Mouse (Mus musculus) liver, embryonic 14.5 days (tissue): ENCODE measurements at regions not wholly inside any gene's neighbourhood (a gene's known extent, or its start where the extent isn't known, plus 50 kb on each side); places are given as distances from the start of the nearest gene placed in this dataset.
"Not testable (repeated sequence)": the region's sequence is repeated elsewhere in the genome, so short reads cannot be mapped to it uniquely, and the experiment has no call there.

Experiments
- ATAC-seq: fragments of 200-750 bp; cut with Nextera tagmentation; 2 replicates; pipeline ENCODE4 v1.8.0; 2017; ENCODE audit warnings: moderate number of reproducible peaks, mild to moderate bottlenecking, moderate library complexity; ENCODE audit not compliant: insufficient read depth
- DNase-seq, 3 experiments: peaks; one replicate each; pipeline ENCODE4 v3.0.0-alpha.2; 2012 to 2013; ENCODE audit warnings: low read depth in 3 of 3, low spot score in 3 of 3
- H3K27ac ChIP-seq: fragments of 300-500 bp; sonication (generic); 2 replicates; pipeline ENCODE4 v1.5.1; 2014; ENCODE audit warnings: moderate library complexity, mild to moderate bottlenecking, control low read depth, inconsistent platforms
- H3K27me3 ChIP-seq: fragments of 300-500 bp; sonication (generic); 2 replicates; pipeline ENCODE4 v1.6.1; 2014; ENCODE audit warnings: mild to moderate bottlenecking, low read length, moderate library complexity; ENCODE audit not compliant: control insufficient read depth, insufficient read depth
- H3K36me3 ChIP-seq: fragments of 300-500 bp; sonication (generic); replicated peaks from 2 replicates; pipeline ENCODE4 v1.6.1; 2014; ENCODE audit warnings: low read depth; ENCODE audit not compliant: control insufficient read depth, insufficient read depth
- H3K4me1 ChIP-seq, 2 experiments: fragments of 200-500 bp in 1 of 2; fragments of 300-500 bp in 1 of 2; sonication (generic) in 1 of 2; replicated peaks; 2 replicates each; pipeline ENCODE4 v1.6.1; 2012 to 2014; ENCODE audit warnings: antibody characterized with exemption in 1 of 2, inconsistent platforms in 1 of 2, low read length in 1 of 2; ENCODE audit not compliant: control insufficient read depth in 2 of 2, insufficient read depth in 2 of 2
- H3K4me2 ChIP-seq: fragments of 300-500 bp; sonication (generic); 2 replicates; pipeline ENCODE4 v1.6.1; 2014; ENCODE audit warnings: low read depth, mild to moderate bottlenecking, control low read depth, moderate library complexity
- H3K4me3 ChIP-seq, 2 experiments: fragments of 200-500 bp in 1 of 2; fragments of 300-500 bp in 1 of 2; sonication (generic) in 1 of 2; 2 replicates each; pipeline ENCODE4 v1.5.1; 2012 to 2014; ENCODE audit warnings: low read depth in 2 of 2, low read length in 2 of 2, mild to moderate bottlenecking in 2 of 2, control low read depth in 1 of 2, inconsistent platforms in 1 of 2, moderate library complexity in 1 of 2; ENCODE audit not compliant: insufficient read depth in 1 of 2
- H3K9ac ChIP-seq: fragments of 300-500 bp; sonication (generic); replicated peaks from 2 replicates; pipeline ENCODE4 v1.6.1; 2014; ENCODE audit warnings: mild to moderate bottlenecking, control low read depth, moderate library complexity
- H3K9me3 ChIP-seq: fragments of 300-500 bp; sonication (generic); 2 replicates; pipeline ENCODE4 v1.6.1; 2016; ENCODE audit warnings: low read length, mixed read lengths; ENCODE audit not compliant: control insufficient read depth
- CTCF ChIP-seq: IDR thresholded peaks from 2 replicates; pipeline ENCODE4 v1.5.1; 2016; ENCODE audit warnings: antibody characterized with exemption, low read depth, control low read depth
- EP300 ChIP-seq: IDR thresholded peaks from 2 replicates; pipeline ENCODE4 v1.6.1; 2016; ENCODE audit warnings: antibody characterized with exemption, low read depth
- WGBS: fragments of 180-500 bp; shearing (Covaris S2); extraction: QIAGEN DNeasy Blood & Tissue Kit; methylation state at CpG from one replicate; pipeline ENCODE4 v1.1.7; 2014; ENCODE audit not compliant: insufficient replicate concordance; 5-methylcytosine and 5-hydroxymethylcytosine counted together

DNA sequence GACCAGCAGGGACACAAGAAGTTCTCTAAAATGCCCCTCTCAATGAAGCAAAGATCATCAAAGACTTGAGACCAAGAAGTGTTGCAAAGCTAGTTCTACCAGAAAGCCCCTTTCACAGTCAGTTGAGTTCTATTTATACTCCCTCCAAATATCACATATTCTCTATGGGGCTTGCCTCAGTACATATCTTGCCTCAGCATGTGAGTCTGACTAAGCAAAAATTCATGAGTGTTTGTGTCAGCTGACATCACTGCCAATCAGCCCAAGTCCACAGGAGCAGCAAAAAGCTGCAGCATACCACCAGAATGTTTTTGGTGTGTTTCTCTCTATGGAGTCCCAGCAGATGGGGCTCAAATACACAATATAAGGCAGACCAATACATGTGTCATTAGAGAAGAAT, 631.6 kb downstream of the Rpia start:
- TF ChIP-seq EP300 (no peak), CTCF (no peak)
- H3K4me2 ChIP-seq: no peak overlapping the region
- no peak overlapping the region for H3K4me3 ChIP-seq
- H3K4me1 ChIP-seq: 0 out of 4 replicates have a peak, but pooled peaks cover 0 to 3% of the 10 kb centered on the region in 2 experiments
- no peaks in the 10 kb centered on the region for H3K9me3 ChIP-seq
- no peak overlapping the region for H3K9ac ChIP-seq
- H3K27me3 ChIP-seq: no peaks in the 10 kb centered on the region
- ATAC-seq (peak; percentile 74), DNase-seq (no peak)
- H3K27ac ChIP-seq: no peak overlapping the region
- H3K36me3 ChIP-seq: no peaks in the 10 kb centered on the region

DNA sequence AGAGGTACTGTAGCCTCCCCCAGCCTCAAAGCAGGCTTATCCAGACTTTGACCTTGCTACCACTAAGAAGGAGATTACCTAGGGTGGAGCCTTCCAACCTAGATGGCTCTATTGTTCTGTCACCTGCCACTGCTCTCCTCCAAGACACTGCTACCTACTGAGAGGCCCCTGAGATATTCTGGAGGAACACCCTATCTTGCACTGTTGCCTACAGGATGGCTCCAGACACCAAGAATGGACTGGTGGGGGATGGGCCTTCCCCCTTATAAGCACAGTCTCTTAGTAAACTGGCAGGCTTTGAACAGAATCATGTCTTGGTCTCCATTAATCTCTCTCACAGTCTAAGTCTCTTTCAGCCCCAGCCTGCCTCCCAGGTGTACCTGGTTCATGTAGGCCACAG, 636.3 kb downstream of the Rpia start:
- H3K4me3 ChIP-seq, H3K9me3 ChIP-seq, H3K9ac ChIP-seq, ATAC-seq, DNase-seq, H3K27ac ChIP-seq, H3K27me3 ChIP-seq, H3K4me2 ChIP-seq, H3K36me3 ChIP-seq, H3K4me1 ChIP-seq: not testable (repeated sequence)

DNA sequence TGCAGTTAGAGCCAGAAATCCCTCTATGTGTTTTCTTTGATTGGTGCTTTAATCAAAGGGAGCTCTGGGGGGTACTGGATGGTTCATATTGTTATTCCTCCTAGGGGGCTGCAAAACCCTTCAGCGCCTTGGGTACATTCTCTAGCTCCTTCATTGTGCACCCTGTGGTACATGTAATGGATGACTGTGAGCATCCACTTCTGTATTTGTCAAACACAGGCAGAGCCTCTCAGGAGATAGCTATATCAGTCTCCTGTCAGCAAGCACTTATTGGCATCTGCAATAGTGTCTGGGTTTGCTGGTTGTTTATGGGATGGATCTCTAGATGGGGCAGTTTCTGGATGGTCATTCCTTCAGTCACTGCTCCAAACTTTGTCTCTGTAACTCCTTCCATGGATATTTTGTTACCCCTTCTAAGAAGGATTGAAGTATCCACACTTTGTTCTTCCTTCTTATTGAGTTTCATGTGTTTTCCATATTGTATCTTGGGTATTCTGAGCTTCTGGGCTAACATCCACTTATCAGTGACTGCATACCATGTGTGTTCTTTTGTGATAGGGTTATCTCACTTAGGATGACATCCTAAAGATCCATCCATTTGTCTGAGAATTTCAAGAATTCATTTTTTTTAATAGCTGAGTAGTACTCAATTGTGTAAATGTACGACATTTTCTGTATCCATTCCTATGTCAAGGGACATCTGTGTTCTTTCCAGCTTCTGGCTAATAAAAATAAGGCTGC, 640.8 kb downstream of the Rpia start:
- ATAC-seq: peak; percentile 67; the same call in 1 of the 2 replicates
- not testable (repeated sequence) for H3K4me3 ChIP-seq, H3K9ac ChIP-seq, H3K36me3 ChIP-seq, DNase-seq, H3K27me3 ChIP-seq, H3K4me2 ChIP-seq, H3K9me3 ChIP-seq, H3K4me1 ChIP-seq, H3K27ac ChIP-seq
- 51% methylated on average over 2 of the region's 2 CpGs for WGBS
- peak; percentile 47; the same call in 1 of the 2 replicates for TF ChIP-seq EP300

DNA sequence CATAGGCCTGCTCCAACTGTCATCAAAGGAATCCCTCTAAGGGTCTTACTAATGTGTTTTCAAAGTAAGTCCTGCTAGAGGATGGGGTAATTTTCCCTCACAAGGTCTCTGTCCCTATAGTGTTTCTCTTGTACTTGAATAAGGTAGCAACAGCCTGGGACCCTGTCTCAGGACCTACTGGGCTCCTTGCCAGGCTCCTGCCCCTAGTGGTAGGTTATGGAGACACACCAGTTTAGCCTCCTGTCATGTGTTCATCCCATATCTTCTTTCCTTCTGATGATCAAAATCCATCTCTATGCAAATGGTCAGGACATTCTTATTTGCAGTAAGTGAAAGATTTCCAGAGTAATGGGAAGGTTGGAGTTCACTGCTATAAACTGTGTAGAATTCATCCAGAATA, 645.0 kb downstream of the Rpia start:
- ATAC-seq (no peak), DNase-seq (no peak)
- H3K4me1 ChIP-seq: 0 out of 4 replicates have a peak, but pooled peaks cover 0 to 2% of the 10 kb centered on the region in 2 experiments
- no peak overlapping the region for H3K27ac ChIP-seq
- H3K4me2 ChIP-seq: no peak overlapping the region
- no peaks in the 10 kb centered on the region for H3K9me3 ChIP-seq
- no peaks in the 10 kb centered on the region for H3K27me3 ChIP-seq
- no peaks in the 10 kb centered on the region for H3K36me3 ChIP-seq
- no peak overlapping the region for H3K4me3 ChIP-seq
- no peak overlapping the region for H3K9ac ChIP-seq
- TF ChIP-seq EP300 (no peak), CTCF (peak; percentile 57)

DNA sequence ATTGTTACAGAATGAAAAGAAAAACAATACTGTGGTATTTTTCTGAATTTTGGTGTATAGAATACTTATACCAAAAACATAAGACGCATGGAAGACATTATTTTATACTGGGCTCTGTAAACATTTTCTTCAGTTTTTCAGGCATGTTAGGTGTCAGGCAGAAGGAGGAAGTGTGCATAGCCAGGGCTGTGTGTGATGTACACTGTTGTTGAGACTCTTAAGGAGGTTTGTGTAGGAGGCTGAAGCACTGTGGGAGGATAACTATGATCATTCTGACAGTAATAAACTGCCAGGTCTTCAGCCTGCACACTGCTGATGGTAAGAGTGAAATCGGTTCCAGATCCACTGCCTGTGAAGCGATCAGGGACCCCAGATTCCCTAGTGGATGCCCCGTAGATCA, 648.7 kb downstream of the Rpia start:
- not testable (repeated sequence) for H3K27me3 ChIP-seq, H3K4me1 ChIP-seq, H3K4me3 ChIP-seq, ATAC-seq, H3K27ac ChIP-seq, H3K4me2 ChIP-seq, DNase-seq, H3K9ac ChIP-seq, H3K36me3 ChIP-seq, H3K9me3 ChIP-seq
- WGBS: 56% methylated on average over 4 of the region's 4 CpGs
